Mouse (Mus musculus): ENCODE results near the gene Orai3.
"Not testable (repeated sequence)": the region's sequence is repeated elsewhere in the genome, so short reads cannot be mapped to it uniquely, and the experiment has no call there.

The Orai3 gene

DNA sequence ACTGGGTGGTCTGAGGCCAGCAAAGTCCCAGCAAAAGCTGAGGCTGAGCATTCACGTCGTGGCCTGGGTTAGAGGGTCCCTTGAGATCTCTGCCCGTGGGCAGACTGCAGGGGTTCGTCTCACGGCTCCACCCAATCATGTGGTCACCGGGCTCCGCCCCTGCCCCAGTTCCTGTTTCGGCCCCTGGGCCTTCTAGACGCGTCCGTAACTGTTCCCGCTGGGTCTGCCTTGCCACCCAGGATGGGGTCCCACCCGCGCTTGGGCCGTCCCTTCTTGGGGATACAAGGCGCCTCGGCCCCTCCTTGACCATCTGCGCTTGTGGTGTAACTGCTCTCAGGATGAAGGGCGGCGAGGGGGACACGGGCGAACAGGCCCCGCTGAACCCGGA, at the start of gene Orai3:
Gene Orai3 (plus strand): TSS at position 165 of the 388 bp plus-strand sequence.
- DNase-seq (ENCODE audit: low read depth, low spot score): no peak

DNA sequence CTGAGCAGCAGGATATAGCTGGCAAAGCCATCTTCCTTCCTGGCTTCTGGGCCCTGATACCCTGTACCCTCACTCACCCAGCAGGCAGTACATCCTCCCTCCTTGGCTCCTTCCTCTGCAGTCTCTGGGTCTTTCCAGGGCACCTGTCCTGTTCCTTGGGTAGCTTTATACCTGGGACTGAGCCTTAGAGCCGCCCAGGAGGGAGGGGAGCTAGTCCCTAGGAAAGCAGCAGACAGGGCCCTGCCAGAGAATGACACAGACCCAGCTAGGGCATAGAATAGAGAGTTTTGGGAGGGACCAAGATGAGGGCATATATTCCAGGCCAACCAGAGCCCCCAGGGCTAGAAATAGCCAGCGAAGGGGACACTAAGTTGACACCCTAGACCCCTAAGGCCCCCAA, 44.1 kb upstream of the Orai3 start:
- DNase-seq (ENCODE audit: low read depth, low spot score): no peak

DNA sequence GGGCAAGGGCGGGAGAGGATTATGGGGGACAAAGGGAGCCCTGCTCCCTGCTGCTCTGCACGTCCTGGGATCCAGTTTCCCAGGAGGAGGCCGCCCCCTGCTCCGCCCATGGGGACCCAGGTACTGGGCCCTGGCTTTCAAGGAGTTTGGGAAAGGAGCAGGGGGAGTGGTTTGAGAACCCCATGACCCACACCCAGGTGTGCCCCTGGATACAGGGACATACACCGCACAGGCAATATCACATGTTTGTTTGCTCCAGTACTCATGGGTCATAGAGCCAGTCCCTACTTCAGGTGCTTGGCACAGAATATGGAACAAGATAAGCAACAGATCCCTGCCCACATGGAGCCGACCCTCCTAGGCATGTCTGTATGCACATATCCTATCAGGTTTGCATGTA, 43.7 kb upstream of the Orai3 start:
- no peak for DNase-seq (ENCODE audit: low read depth, low spot score)

DNA sequence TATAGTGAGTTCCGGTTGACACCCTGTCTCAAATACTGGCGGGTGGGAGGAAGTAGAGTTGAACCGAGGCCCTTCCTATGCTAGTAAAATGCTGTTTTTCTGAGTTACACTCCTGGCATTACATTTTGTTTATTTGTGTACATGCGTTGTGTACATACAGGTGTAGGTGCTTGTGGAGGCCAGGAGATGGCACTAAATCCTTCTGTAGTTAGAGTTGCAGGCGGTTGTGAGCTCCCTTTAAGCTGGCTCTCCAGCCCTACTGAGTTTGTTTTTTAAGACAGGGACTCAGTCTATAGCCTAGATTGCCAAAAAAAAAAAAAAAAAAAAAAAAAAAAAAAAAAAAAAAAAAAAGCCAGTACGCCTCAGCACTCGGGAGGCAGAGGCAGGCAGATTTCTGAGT, 41.7 kb upstream of the Orai3 start:
- no peak for DNase-seq (ENCODE audit: low read depth, low spot score)

DNA sequence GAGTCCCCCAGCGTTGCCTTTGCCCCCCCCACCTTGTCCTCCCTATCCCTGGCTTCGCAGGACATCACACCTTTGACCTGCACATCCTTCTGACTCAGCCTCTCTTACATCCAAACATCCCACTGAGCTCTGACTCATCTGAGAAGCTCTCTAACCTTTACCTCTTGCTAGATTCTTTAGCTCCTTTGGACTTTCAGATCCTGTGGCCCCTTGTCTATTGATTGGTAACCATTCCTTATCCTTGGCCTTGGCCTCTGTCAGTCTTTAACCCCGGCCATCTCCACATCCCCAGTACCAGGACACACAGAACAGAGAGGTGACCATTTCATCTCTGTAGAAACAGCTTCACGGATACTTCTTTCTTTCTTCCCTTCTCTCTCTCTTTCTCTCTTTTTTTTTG, 39.4 kb upstream of the Orai3 start:
- DNase-seq (ENCODE audit: low read depth, low spot score): no peak

DNA sequence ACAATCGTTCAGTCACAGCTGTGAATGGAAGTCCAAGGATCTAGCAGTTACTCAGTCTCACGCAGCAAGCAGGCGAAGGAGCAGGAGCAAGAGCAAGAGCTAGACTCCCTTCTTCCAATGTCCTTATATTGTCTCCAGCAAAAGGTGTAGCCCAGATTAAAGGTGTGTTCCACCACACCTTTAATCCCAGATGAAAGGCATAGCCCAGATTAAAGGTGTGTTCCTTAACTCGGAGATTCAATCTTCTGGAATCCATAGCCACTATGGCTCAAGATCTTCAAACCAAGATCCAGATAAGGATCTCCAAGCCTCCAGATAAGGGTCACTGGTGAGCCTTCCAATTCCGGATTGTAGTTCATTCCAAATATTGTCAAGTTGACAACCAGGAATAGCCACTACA, 37.5 kb upstream of the Orai3 start, which contains the start of gene Ctf2:
Gene Ctf2 (minus strand): TSS at position 101 of the 400 bp plus-strand sequence.
- DNase-seq (ENCODE audit: low read depth, low spot score): not testable (repeated sequence)

DNA sequence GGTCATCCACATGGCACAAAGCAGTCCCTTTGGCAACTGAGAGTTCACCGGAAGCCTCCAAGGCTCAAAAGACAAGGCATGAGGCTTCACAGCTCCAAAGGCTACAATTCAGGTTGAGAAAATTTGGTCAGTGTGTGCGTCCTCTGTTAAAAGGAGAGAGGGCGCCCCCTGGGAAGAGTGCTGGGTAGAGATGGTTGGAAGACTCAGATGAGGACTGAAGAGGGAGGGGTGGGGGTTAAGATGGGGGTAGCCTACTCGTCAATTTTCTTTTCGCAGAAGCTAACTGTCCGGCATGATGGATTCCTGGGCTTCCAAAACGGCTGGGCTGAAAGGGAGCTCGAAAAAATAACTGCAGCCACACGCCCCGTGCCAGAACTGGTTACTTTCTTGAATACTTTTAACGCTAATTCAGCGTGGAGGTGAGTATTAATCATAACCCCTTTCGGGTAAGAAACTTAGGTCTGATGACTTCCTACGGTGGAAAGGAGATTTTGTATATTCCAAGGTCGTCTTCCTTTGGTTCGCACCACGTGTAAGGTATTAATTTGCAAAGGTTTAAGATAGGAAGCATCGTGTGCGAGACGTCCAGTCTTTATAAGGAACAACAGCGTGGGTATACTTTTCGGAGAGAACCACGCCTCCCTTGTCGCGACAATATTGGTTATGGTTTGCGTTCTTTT, 25.1 kb upstream of the Orai3 start, which contains the start of gene Fbxl19:
Gene Fbxl19 (plus strand): TSS at position 178 of the 680 bp plus-strand sequence.
- no peak for DNase-seq (ENCODE audit: low read depth, low spot score)

DNA sequence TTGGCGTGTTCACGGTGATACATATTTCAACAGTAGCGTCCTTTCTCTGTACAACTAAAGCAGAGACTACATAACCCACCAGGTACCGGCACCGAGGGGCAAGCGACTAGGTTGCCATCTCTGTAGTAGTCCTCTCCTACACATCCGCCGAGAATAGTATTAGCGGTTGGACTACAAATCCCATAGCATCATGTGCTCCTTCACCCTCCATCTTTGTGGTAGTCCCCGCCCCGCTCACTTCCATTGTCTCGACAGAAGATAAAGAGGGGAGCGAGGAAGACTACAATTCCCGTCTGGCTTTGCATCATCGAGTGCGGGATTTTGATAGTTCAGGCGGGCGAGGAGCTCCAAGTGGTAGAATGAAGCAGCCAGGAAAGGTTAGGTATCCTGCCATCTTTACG, 24.4 kb upstream of the Orai3 start:
- DNase-seq (ENCODE audit: low read depth, low spot score): peak; percentile 87

DNA sequence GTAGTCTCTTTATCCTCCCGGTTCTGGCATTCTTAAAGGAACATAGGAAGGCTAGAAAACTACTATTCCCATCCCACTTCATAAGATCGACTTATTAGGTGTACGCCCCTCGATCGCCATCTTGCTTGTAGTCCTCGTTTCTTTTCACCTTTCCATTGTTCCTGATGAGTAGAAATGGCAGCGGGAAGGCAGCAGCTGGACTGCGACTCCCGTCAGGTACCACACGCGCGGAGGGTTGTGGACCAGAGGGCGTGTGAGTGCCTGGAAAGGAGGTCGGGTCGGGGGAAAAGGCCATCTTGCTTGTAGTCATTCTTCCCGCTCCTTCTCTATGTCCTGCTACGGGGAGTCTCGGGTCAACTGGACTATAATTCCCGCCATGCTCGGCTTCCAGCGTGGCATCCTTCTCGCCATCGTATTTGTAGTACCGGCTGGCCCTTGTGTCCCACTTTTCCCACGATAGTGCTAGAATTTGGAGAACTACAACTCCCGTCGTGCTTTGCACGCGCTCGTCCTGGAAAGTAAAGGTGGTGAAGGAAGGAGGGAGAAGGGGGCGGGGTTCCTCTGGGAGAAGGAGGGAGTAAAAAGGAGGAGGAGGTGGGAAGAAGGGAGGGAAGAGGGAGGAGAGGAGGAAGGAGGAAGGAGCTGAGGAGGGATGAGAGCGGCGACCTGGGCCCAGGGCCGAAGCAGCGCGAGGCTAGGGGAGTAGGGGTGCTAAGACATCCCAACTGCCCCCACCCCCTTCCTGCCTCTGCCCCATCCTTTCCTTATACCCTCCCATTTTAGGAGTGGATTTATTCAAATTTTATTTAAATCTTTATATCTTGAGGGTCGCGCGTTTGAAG, 23.7 kb upstream of the Orai3 start:
- peak; percentile 89 for DNase-seq (ENCODE audit: low read depth, low spot score)

DNA sequence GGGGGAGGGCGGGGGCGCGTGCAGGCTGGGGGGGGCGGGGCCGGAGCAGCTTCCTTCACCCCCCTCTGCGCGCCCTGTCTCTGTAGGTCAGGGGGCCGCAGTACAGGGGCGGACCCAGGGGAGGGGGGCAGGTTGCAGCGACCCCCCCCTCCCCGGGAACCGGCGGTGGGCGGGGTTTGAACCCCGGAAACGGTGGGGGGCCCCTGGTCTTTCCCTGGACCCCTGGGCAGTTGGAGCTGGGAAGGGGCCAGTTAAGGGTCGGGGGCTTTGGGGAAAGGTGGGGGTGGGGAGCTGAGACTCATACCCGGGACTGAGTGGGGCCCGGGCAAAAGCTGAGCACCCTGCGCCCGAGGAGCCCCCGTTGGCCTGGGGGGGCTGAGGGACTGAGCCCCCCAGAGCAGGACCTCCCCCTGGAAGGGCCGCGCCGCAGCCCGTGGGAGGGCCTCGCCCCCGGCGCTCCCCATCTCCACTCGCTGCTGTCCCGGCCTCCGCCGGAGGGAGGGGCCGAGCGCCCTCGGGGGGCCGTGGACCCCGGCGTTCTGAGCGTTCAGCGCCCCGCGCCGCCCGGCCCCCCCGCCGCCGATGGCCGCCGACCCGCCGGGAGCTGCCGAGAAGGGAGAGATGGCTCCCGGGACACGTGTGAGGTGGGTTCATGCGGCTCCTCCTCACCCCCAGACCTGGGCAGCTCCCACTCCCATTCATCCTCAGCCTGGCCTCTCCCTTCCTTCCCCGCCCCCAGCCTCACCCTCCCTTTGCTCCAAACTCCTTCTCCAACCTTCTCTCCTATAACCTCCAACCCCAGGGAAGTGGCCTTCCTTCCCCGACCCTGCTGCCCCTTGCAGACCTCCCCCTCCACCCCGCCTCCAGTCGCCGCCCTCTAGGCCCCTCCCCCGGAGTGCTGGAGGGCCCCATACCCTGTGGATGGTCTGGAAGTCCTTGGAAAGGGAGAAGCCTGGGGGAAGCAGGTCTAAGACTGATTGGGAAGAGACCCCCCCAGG, 22.8 kb upstream of the Orai3 start:
- DNase-seq (ENCODE audit: low read depth, low spot score): no peak

DNA sequence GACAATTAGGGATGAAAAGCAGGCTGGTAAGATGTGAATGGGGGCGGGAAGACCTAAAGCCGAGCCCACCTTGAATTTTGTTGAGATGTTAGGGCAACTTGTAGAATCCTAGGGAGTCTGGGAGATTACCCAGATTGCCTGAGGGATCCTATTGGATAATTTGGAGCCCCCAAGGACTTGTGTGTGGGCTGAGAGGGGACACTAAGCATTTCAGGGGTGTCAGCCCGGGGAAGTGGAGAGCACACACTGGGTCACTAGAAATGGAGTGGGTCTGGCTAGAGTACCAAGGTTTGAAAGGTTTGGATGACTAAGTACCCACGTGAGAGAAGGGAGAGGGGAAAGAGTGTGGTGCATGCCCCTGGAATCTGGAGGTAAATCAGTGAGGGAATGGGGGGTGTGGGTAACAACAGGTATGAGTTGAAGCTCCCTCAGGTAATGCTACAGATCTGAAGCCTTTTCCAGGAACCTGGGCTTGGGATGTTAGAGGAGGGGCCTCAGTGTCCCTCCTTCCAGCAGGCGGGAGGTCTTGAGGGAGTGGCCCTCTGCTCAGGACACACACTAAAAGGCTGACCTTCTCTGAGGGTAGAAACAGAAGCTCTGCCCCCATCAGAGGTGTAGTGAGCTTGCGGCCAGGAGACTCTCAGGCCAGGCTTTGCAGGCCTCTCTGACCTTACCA, 21.9 kb upstream of the Orai3 start:
- no peak for DNase-seq (ENCODE audit: low read depth, low spot score)

DNA sequence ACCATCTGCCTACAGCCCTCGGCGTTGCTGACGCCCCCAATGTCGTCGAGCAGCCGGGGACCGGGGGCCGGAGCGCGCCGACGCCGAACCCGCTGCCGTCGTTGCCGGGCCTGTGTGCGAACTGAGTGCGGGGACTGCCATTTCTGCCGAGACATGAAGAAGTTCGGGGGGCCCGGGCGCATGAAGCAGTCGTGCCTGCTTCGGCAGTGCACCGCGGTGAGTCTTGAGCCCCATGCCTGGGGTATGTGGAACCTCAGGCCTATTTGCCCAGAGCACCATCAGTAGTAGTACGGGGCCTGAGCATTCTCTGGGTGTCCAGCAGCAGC, 21.4 kb upstream of the Orai3 start:
- DNase-seq (ENCODE audit: low read depth, low spot score): no peak

DNA sequence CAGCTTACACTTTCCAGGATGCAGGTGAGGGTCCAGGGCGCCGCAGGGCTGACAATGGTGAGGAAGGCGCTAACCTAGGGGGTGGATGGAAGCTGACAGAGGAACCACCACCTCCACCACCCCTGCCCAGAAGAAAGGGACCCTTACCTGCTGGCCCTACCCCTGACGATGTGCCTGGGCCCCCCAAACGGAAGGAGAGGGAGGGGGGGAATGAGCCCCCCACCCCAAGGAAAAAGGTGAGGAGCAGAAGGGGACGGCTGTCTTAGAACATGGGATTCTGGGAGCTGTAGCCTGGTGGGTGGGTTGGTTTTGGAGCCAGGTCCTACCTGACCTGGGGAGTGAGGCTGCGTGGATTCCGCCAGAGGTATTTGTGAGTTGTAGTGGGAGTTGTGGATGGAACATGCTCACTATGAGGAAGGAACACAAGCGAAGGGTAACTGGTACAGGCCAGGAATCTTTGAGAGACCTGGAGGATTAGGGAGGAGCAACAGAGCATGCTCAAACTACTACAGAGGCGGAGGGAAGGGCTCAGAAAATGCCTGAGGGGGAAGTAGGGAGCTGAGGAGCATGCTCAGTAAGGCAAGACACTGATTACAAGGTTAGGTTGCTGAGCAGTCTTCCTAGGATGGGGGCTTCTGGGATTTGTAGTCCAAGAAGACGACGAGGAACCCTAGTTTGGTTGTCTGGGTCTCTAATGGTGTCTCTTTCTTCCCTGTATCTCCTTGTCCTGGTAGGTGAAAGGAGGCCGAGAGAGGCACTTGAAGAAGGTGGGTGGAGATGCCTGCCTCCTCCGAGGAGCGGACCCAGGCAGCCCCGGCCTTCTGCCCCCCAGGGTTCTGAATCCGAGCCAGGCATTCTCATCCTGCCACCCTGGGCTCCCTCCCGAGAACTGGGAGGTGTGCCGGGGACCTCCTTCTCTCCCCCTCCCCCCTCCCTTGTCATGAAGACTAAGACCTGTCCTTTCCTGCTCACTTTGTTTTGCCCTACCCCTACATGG, 19.2 kb upstream of the Orai3 start:
- DNase-seq (ENCODE audit: low read depth, low spot score): no peak

DNA sequence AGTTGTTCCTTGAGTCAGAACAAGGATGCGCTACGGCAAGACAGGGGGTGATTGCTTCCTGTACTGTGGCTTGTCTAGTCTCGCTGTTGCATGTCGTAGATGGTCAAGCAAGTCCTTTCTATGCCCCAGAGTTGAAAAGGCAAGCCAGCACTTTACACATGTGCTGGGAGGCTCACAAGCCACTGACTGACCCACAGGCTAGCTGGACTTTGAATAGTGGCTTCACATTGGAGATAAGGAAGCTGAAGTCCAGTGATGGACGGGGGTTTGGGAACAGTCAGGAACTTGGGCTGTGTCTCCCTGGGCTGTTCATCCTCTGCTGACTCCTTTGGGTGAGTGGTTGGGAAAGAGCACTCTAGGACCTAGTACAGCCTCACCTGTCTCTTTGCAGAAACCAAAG, 18.0 kb upstream of the Orai3 start:
- DNase-seq (ENCODE audit: low read depth, low spot score): no peak

DNA sequence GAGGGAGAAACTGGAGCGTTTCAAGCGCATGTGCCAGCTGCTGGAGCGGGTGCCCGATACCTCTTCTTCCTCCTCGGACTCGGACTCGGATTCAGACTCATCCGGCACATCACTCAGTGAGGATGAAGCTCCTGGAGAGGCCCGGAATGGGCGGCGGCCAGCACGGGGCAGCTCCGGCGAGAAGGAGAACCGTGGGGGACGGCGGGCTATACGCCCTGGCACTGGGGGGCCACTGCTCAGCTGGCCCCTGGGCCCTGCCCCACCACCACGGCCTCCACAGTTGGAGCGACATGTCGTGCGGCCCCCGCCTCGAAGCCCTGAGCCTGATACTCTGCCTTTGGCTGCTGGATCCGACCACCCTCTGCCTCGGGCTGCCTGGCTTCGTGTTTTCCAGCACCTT, 17.5 kb upstream of the Orai3 start:
- DNase-seq (ENCODE audit: low read depth, low spot score): no peak

DNA sequence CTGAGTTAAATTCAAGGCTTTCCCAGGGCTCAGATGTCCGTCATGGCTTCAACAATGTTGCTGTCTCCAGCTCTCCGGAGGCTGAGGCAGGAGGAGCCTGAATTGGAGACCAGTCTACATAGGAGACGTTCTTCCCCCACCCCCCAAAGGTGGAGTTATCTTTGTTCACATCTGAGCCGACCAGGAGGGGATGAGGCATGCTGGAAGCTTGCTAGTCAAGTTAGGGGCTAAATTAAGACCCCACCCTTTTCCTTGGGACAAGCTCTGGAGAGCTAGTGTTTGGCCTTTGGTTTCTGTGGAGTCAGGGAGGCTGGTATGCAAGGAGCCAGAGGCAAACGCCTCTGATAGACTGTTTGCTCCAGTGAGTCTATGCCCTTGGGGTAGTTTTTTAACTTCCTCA, 16.5 kb upstream of the Orai3 start:
- DNase-seq (ENCODE audit: low read depth, low spot score): no peak

DNA sequence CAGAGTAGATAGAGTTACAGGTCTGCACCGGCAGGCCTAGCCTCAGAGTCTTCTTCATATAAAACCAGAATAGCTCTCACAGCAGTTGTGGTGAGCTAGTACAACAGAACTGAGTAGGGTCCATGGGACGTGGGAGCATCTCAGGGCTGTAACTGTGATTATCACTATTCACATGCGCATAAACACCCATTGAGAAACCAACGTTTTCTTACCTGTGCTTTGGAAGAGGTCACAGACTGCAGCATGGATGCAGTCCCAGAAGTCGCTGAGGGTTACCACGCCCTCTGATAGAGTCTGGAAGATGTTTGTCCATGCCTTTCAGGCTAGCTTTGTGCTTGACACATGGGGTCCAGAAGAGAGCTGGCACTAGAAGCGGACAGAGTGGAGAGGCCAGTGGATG, 15.9 kb upstream of the Orai3 start:
- DNase-seq (ENCODE audit: low read depth, low spot score): no peak

DNA sequence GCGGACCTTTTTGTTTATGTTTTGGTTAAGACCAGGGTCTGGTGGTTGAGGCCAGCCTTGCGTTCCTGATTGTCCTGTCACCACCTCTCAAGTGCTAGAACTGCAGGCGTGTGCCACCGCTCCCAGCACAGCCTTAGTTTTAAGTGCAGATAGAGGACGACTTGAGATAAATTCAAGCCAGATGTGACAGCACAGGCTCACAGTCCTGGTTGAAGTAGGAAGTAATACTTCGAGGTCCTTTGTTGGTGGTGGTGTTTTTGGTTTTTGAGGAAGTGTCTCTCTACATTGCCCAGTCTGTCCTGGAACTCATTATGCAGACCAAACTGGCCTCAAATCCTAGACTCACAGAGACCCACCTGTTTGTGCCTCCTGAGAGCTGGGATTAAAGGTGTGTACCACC, 9.9 kb upstream of the Orai3 start:
- DNase-seq (ENCODE audit: low read depth, low spot score): no peak

DNA sequence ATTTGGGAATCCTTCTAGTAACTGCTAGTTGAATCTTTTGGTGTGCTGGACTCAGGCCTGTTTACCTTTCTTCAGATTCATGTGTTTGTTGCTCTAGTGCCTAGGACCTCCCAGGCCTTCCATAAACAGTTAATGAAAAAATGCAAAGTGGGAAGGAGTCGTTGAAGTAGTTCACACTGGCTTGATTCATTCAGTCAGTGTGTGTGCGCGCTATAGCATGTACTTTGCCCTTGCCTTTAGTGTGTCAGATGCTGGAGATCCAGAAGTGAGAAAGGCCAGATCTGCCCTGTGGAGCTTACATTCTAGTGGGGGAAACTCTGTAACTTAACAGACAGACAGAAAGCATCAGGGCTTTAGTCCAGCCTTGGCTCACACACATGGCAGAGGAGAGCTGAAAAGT, 9.1 kb upstream of the Orai3 start:
- no peak for DNase-seq (ENCODE audit: low read depth, low spot score)

DNA sequence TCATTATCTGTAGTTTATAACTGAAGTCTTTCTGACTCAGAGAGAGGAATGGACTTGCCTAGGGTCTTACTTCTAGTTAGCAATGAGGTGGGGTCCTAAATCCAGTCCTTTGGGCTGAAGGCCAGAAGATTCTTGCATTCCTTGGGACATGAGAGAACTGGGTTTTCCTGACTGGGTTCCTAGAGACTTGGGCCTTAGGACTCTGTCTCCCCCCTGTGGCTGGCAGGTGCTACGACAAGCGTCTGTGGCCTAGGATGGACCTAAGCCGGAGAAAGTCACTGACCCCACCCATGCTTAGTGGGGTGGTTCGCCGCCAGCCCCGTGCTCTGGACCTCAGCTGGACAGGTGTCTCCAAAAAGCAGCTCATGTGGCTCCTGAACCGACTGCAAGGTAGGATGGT, 8.6 kb upstream of the Orai3 start:
- no peak for DNase-seq (ENCODE audit: low read depth, low spot score)
